Mouse (Mus musculus): ENCODE measurements around the gene Ttc22.
A peak's percentile ranks its signal among the peaks of the same experiment; 100 is the strongest.

Gene Ttc22

GRCm38 (mm10) chr4:106622030-106622493 lies at the start of gene Ttc22:
Gene Ttc22 (plus strand): TSS chr4:106622432.
- DNase-seq (ENCODE audit: low read depth, low spot score): no peak

DNA sequence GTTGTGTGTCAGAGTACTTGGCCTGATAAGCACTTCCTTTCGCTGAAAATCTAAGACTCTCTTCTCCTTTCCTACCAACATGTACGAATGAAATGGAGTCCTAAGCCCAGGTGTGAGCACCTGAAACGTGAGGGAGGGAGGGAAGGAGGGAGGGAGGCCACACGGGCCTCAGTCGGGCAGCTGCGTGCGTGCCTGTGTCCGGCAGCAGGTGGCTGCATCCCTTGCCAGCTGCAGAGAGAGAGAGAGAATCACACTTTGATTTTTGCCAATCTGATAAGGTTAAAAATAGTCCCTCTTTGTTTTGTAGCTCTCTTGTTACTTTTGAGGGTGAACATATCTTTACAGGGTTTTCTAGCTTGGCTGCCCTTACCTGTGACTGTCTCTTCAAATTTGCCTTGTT lies 47.2 kb upstream of the Ttc22 start:
- no peak for DNase-seq (ENCODE audit: low read depth, low spot score)

- no peak for DNase-seq (ENCODE audit: low read depth, low spot score)
Measured at GRCm38 (mm10) chr4:106577511-106577910, 44.7 kb upstream of the Ttc22 start.

DNA sequence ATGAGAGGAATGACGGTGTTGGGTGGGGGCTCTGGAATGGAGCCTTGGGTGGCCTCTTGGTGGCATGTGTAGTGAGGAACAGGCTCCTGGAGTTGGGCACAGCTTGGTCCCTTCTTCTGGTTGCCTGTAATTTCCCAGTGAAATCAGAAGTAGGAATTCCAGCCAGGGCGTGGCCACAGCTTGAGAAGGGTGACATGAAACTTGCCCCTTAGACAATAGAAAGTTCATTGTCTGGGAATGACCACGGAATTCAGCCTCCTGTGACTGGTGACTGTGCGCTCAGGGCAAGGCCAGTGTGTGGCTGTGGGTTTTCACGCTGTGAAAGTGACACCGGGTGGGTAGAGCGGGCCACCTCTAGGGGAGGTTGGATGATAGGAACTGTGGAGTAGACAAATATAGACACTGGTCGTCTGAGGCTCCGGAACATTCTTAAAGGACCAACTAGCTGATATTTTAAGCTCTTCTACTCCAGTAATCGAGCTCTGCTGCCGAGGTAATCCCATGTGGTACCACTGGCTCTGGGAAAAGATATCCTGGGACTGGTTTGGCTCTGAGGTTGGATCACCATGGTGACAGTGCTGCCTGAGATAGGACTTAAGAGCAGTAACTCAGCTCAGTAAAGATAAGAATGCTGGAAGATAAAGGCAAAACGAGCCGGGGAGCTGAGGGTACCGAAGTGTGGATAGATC lies 40.9 kb upstream of the Ttc22 start:
- DNase-seq (ENCODE audit: low read depth, low spot score): no peak

GRCm38 (mm10) chr4:106581865-106582204 lies 40.4 kb upstream of the Ttc22 start:
- DNase-seq (ENCODE audit: low read depth, low spot score): no peak

DNA sequence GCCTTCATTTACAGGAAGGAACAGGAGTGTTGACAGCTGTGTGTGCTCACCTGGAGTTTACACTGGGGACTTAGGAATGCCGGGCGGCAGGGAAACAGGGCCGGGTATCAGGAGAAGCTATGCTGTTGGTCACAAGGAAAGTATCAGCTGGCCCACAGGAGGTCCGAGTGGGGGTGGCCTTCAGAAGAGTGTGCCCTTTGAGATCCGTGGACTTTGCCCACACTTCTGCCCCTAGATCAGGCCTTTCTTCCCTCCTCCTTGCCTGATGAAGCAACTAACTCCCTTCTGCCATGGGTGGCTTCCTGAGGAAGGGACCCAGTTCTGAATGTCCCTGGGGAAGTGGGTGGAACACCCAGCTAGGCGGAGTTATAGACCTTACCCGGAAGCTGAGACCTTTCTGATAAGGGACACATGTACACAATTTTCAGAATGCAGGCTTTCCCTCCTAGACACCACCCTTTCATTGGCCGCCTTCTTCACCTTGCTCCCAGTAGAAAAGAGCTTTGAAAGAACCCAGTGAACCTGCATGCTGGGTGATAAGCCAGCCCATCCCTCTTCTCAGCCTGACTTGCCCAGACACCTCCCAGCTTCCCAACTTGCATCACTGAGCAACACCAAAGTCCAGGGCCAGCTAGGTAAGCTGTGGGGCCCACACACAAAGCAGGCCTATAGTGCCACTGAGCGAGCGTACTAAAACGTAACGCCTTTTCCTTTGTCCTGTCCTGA lies 39.6 kb upstream of the Ttc22 start:
- DNase-seq (ENCODE audit: low read depth, low spot score): no peak

DNA sequence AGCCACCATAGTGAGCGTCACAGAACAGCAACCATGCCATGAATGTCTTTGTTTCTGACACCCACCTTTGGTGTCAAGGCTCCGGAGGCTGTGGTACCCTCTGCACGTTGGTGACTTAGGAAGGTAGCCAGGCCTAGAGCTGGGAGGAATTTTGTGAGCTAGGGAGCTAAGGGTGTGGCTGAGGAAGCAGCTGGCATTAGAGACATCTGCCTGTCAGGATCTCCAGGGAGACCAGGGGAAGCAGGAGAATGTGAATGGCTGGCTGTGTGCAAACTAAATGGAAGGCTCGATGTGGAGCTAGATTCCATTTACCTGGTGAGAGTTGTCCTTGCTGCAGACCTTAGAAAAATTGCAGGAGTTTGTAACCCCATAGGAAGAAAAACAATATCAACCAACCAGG lies 37.6 kb upstream of the Ttc22 start:
- no peak for DNase-seq (ENCODE audit: low read depth, low spot score)

GRCm38 (mm10) chr4:106587075-106587474 lies 35.2 kb upstream of the Ttc22 start:
- no peak for DNase-seq (ENCODE audit: low read depth, low spot score)

GRCm38 (mm10) chr4:106590142-106590541 lies 32.1 kb upstream of the Ttc22 start:
- DNase-seq (ENCODE audit: low read depth, low spot score): peak; percentile 18

- DNase-seq (ENCODE audit: low read depth, low spot score): no peak
Measured at GRCm38 (mm10) chr4:106590871-106591270, 31.4 kb upstream of the Ttc22 start.

DNA sequence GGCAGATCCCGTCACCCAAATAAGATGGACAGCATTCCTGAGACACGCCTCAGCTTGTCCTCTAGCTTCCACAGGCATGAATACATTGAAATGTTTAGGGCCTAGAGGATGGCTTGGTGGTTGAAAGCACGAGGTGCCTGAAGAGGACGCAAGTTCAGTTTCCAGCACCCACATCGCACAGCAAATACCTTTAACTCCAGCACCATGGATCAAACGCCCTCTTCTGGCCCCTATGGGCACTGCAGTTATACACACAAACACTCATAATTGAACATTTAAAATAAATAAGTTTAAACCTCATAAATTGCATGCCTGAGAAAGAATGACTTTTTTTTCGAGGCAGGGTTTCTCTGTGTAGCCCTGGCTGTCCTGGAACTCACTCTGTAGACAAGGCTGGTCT lies 28.6 kb upstream of the Ttc22 start:
- no peak for DNase-seq (ENCODE audit: low read depth, low spot score)

DNA sequence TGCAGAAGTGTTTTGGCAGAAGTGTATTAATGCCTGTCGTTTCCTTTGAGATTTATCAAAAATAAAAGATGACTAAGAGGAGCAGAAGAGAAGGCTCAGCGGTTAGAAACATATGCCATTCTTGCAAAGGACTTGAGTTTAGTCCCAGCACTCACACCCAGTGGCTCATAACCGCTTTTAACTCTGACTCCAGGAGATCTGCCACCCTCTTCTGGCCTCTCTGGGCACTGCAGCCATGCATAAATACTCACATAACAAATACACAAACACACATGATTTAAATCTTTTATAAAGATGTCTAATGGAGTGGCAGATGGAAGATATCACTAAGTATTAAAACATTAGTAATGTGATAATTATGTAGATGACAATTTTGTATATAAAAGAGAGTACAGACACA lies 26.0 kb upstream of the Ttc22 start:
- DNase-seq (ENCODE audit: low read depth, low spot score): no peak

GRCm38 (mm10) chr4:106597055-106597454 lies 25.2 kb upstream of the Ttc22 start:
- DNase-seq (ENCODE audit: low read depth, low spot score): no peak

DNA sequence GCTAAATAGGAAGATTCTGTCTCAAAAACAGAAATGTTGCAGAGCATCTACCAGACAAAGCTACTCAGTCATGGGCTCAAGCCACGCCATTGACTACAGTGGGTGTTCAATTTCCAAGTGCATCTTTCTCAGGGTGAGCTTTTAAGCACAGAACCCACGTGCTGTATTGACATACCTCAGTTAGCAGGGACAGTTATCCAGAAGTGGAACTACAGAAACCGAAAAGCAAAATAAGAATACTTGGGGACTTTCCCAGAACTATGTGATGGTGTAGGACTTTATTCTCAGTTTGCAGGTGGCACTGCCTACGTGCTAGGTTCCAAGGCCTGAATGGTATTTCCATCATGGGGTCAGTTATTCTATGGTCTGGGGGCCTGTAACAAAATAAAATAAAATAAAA lies 24.5 kb upstream of the Ttc22 start:
- no peak for DNase-seq (ENCODE audit: low read depth, low spot score)

GRCm38 (mm10) chr4:106599415-106599814 lies 22.8 kb upstream of the Ttc22 start:
- no peak for DNase-seq (ENCODE audit: low read depth, low spot score)

- DNase-seq (ENCODE audit: low read depth, low spot score): no peak
Measured at GRCm38 (mm10) chr4:106600770-106601169, 21.5 kb upstream of the Ttc22 start.

DNA sequence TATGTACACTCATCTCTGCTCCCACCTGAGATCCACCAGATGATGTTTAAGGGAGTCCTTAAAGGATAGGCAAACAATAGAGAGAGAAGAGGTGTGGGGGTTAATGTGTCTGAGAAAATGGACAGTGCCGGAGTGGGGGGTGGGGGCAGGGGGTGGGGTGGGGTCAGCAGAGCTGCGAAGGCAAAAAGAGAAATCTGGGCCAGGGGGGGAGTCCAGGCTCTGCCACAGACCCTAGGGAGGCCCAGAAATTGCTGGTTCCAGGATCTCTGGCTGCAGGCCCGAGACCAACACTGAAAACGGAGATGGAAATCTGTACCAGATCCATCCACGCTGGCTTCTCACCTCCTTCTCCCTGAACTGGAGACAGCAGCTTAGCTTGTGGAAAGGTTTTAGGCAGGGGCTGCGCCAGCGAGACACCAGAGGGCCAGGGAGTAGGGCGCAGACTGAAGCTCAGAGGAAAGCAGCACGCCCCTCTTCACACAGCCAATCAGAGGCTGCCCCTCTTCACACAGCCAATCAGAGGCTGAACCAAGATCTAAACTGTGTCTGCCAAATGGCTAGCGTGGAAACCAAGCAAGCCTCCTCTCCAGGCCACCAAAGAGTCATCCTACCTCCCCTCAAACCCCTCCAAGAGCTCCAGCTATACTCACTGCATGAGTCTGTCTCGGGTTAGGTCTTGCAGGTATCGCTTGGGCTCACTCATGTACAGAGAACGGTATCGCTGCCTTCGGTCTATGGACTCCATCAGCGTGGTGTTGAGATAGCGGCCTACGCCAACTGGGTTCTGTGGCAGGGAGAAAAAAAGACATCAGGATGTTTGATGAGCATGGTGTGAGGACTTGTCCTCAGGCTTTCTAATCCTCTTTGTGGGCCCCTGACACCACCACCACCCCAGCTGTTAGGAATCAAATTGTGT lies 15.3 kb upstream of the Ttc22 start:
- peak; percentile 65 for DNase-seq (ENCODE audit: low read depth, low spot score)

- DNase-seq (ENCODE audit: low read depth, low spot score): no peak
Measured at GRCm38 (mm10) chr4:106607905-106608304, 14.3 kb upstream of the Ttc22 start.

DNA sequence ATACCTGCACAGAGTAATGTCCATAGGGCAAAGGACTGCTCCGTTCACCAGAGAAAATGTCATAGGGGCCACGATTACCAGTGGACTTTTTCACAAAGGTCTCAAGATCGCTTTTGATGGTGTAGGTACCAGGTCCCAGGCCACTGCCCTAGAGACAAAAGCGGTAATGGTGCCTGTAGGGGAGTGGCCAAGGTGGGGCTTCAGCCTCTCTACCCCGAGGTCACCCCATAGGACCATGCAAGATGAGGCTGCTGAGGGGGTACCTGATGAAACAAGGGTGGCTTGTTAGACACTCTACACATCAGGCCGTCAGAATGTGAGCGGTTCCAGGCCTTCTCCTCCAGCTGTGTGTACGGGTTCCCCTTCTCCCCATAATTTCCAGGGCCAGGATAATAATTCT lies 9.1 kb upstream of the Ttc22 start:
- DNase-seq (ENCODE audit: low read depth, low spot score): no peak

- no peak for DNase-seq (ENCODE audit: low read depth, low spot score)
Measured at GRCm38 (mm10) chr4:106613560-106613959, 8.7 kb upstream of the Ttc22 start.

GRCm38 (mm10) chr4:106614180-106614797 lies 7.9 kb upstream of the Ttc22 start:
- DNase-seq (ENCODE audit: low read depth, low spot score): peak; percentile 84

- no peak for DNase-seq (ENCODE audit: low read depth, low spot score)
Measured at GRCm38 (mm10) chr4:106614881-106615280, 7.4 kb upstream of the Ttc22 start.
